Mouse (Mus musculus) heart, postnatal 25 days (tissue): ENCODE measurements around the gene Nkrf. TPM values are rescaled to one million over a fixed set of nuclear protein-coding genes. Genes with fewer than 3 reads are reported as not detected.

Experiments used
- DNase-seq: peaks from one replicate; pipeline ENCODE4 v3.0.0; 2022; ENCODE audit warnings: low spot score
- intact Hi-C: fragments of 180-260 bp; cut with DNase I; formaldehyde crosslinking; loops from one replicate; pipeline ENCODE4 v1.15.1; 2025
- total RNA-seq, 2 experiments: library from RNA; stranded (reverse); gene quantifications; 2 replicates each; pipeline ENCODE4 v1.2.3; 2021

Gene Nkrf
- total RNA-seq, 2 experiments from 2014 or later, result 3.2 to 3.9 TPM

GRCm38 (mm10) chrX:36864609-36865328 lies 37.9 kb downstream of the Nkrf start:
- DNase-seq, result no peak
- intact Hi-C loops, result no loop called here

DNA sequence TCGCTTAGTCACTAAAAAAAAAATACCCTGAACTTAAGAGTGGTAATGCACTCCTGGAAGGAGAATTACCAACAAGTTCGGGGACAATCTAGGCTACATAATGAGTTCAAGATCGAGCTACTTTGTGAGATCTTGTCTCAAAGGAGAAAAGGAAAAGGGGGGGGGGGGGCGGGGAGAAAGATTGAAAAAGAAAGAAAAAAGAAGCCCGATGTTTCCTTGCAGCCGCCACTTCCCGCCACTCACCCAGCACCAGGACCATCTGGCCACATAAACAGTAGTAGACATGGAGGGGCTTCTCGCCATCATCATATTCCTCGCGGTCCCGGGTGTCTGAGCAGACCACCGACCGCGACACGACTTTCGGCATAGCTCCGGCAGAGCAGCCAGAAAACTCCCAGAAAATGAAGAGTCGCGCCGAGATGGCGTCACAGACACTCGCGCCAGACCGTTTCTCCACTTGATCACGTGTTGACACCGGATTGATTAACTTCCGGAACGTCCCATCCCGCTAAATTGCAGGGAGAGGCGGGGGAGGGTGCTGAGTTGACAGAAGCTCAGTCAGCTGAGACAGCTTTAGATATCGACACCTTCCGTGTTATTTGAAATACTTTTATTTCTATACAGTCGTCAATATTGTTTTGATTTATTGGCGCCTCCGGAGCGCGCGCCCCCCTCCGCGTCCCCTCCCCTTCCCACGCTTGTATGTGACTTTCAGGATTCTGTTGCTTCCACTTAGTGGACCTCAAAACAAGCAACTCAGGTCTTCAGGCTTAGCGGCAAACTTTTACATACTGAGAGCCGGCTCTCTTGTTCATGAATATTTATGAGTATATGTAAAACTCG lies 38.7 kb downstream of the Nkrf start:
- peak; percentile 67 for DNase-seq
- intact Hi-C loops, result no loop called here

DNA sequence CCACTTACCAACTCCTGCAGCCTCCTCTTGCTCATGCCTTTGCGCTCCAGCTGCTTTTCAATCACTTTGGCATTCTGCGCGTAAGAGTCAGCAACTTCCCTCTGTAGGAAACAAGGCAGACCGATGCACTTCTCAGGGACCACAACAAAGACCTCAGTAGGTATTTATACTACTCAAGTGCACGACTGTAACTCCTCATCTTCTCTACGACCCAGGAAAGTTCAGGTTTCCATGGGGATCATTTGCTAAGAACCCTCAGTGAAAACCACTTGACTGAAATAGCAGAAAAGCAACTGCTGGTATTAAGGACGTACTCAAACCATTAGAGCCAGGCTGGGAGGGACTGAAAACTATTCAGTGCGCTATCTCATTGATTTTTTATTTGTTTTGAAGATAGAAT lies 50.1 kb downstream of the Nkrf start:
- intact Hi-C loops, result no loop called here
- DNase-seq, result no peak

DNA sequence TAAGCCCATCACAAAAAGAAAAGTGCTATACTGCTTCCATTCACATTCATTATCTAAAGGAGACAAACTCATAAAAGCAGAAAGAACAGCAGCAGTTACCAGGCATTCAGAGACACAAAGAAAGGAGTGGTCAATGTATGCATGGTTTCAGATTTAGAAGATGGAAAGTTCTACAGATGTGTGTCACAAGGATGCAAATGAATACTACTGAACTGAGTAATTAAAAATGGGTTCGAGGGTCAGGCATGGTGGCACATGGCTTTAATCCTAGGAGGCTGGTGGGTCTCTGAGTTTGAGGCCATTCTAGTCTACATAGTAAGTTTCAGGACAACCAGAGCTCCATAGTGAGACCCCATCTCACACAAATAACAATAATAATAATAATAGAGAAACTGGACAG lies 55.5 kb downstream of the Nkrf start:
- intact Hi-C loops, result no loop called here
- DNase-seq, result no peak

- intact Hi-C loops, result no loop called here
- DNase-seq, result no peak
Measured at GRCm38 (mm10) chrX:36843346-36843990, 59.2 kb downstream of the Nkrf start.

DNA sequence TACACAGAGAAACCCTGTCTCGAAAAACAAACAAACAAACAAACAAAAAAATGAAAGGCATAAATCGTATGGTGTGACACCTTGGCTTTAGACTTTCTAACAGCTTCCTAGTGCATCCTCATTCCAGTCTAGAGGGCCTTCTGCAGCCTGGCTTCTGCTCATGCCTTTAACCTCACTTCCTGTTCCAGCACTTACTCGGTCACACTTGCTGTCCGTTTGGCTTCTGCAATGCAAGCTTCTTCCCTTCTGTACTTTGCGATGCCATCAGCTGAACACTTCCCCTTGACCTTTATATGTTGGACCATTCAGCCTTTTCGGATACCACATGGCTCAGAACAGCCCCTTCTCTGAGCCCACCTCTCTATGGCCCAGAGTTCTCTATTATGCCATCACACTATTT lies 61.0 kb downstream of the Nkrf start:
- intact Hi-C loops, result no loop called here

GRCm38 (mm10) chrX:36839391-36839790 lies 63.3 kb downstream of the Nkrf start:
- peak; percentile 28 for DNase-seq
- intact Hi-C loops, result no loop called here

More for the DNA sequence above, 61.0 kb downstream of the Nkrf start:
- DNase-seq, result no peak

Other genes starting within 250 kb of the Nkrf start
- not detected for gene Slc25a43, start 159.2 kb downstream of the Nkrf start, total RNA-seq
- gene Slc25a5, start 107.2 kb downstream of the Nkrf start, total RNA-seq, result 100 to 1,000 TPM; 473 to 488 TPM
- gene Ube2a, start 29.0 kb downstream of the Nkrf start, total RNA-seq, result 10 to 100 TPM; 67.5 to 77.9 TPM
- gene C330007P06Rik, start 28.8 kb downstream of the Nkrf start, total RNA-seq, result 10 to 100 TPM; 15.3 to 17.5 TPM
- 1 to 10 TPM; 4.6 to 5.4 TPM for gene Sept6, start 88.9 kb upstream of the Nkrf start, total RNA-seq
- gene Sowahd, start 145.9 kb upstream of the Nkrf start, total RNA-seq, result not detected
- 100 to 1,000 TPM; 313 to 327 TPM for gene Rpl39, start 182.5 kb upstream of the Nkrf start, total RNA-seq
- 1 to 10 TPM; 6.8 to 7.0 TPM for gene Upf3b, start 207.4 kb upstream of the Nkrf start, total RNA-seq
- gene Nkap, start 223.9 kb upstream of the Nkrf start, total RNA-seq, result 10 to 100 TPM in 1 of 2 experiments, 1 to 10 TPM in 1; 8.9 to 10.2 TPM